Mouse (Mus musculus) midbrain, embryonic 12.5 days (tissue): ENCODE data around the gene Lhx3. TPM values are rescaled to one million over a fixed set of nuclear protein-coding genes. Genes with fewer than 3 reads are reported as not detected.

Experiments used
- ATAC-seq: fragments of 200-750 bp; cut with Nextera tagmentation; 2 replicates; pipeline ENCODE4 v1.8.0; 2017; ENCODE audit warnings: low read depth, moderate TSS enrichment, moderate library complexity; ENCODE audit not compliant: low FRiP score
- H3K27ac ChIP-seq: fragments of 300-500 bp; sonication (generic); replicated peaks from 2 replicates; pipeline ENCODE4 v1.5.1; 2016; ENCODE audit warnings: mild to moderate bottlenecking
- H3K27me3 ChIP-seq: fragments of 300-500 bp; sonication (generic); 2 replicates; pipeline ENCODE4 v1.6.1; 2016; ENCODE audit warnings: mild to moderate bottlenecking
- H3K36me3 ChIP-seq: fragments of 300-500 bp; sonication (generic); 2 replicates; pipeline ENCODE4 v1.6.1; 2016
- H3K4me1 ChIP-seq: fragments of 300-500 bp; sonication (generic); 2 replicates; pipeline ENCODE4 v1.6.1; 2016
- H3K4me2 ChIP-seq: fragments of 300-500 bp; sonication (generic); replicated peaks from 2 replicates; pipeline ENCODE4 v1.6.1; 2016; ENCODE audit warnings: mild to moderate bottlenecking, moderate library complexity
- H3K4me3 ChIP-seq: fragments of 300-500 bp; sonication (generic); 2 replicates; pipeline ENCODE4 v1.5.1; 2016; ENCODE audit warnings: mild to moderate bottlenecking
- H3K9ac ChIP-seq: fragments of 300-500 bp; sonication (generic); replicated peaks from 2 replicates; pipeline ENCODE4 v1.6.1; 2016; ENCODE audit warnings: mild to moderate bottlenecking, moderate library complexity
- H3K9me3 ChIP-seq: fragments of 300-500 bp; sonication (generic); 2 replicates; pipeline ENCODE4 v1.6.1; 2016; ENCODE audit warnings: mild to moderate bottlenecking
- WGBS: fragments of 180-500 bp; shearing (Covaris S2); methylation state at CpG from one replicate; pipeline ENCODE4 v1.1.7; 2016; 5-methylcytosine and 5-hydroxymethylcytosine counted together
- polyA plus RNA-seq: library from polyadenylated mRNA; unstranded; fragments of >200 nt; fragmentation: Nextera tagmentation; extraction: Ambion mirVana; gene quantifications from 2 replicates; pipeline ENCODE4 v1.2.1, GENCODE M21; 2016

Lhx3 gene
- polyA plus RNA-seq, 1 experiment from 2014 or later, result 0.10 TPM

DNA sequence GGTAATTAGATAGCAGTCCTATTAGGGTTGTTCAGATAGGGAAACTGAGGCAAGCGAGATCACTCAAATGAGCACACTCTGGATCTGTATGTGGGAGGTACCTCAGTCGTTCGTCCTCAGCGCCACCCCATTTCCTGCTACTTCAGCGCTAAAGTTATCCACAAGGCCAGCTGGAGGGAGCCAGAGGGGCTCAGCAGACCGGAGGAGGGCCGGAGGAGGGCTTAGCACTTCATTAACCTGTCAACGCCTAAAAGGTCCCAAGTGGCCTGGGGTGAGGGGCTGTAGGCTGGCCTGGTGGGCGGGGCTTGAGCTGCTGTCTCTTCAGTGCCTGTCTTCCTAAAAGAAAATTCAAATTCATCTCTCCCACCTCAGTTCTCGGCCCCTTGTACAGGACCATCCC lies 9.6 kb downstream of the Lhx3 start:
- Histone ChIP-seq H3K9me3 (no peaks in the 10 kb centered on the region), H3K9ac (no peak overlapping the region), H3K4me3 (no peak overlapping the region), H3K27ac (no peak overlapping the region), H3K4me1 (peaks cover 37% of the 10 kb centered on the region), H3K4me2 (no peak overlapping the region), H3K27me3 (peaks cover 100% of the 10 kb centered on the region), H3K36me3 (no peaks in the 10 kb centered on the region)
- WGBS, result 3% methylated on average over 10 of the region's 10 CpGs
- no peak for ATAC-seq

DNA sequence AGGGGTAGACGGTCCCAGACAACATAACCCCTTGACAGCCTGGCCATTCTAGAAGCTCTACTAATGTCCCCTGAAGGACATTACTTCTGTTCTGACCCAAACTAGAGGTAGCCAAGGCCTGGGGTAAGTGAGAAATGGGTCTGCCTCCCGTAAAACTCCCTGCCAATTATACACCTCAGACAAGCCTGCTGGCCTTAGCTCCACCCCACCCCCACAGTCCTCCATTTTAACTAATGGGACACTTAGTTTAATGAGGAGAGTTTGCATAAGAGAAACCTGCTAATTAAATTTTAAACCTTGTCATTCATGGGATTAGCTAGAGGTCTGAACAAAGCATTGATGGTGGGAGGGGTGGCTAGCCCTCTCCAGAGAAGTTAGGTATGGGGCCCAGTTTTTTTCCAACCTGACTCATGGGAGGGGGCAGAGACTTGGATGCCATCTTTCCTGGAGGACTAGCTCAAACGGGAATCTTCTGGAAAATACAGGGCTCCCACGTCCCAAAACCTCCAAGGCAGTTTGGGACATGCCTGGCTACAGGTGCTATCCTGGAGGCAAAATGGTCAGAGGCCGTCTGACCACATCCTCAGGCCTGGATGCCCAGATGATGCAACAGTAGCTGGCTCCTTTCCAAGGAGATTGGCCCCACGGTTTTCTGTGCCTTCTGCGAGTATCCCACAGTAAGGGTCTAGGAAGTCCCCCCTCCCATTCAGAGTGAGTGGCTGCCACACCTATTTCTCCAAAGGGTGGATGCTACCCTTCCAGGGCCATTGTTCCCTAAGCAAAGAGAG lies 13.3 kb downstream of the Lhx3 start:
- Histone ChIP-seq H3K4me3 (no peak overlapping the region), H3K27ac (no peak overlapping the region), H3K9me3 (no peaks in the 10 kb centered on the region), H3K27me3 (peaks cover 82% of the 10 kb centered on the region), H3K9ac (no peak overlapping the region), H3K4me1 (peaks cover 27% of the 10 kb centered on the region), H3K4me2 (no peak overlapping the region), H3K36me3 (no peaks in the 10 kb centered on the region)
- WGBS, result 31% methylated on average over 7 of the region's 7 CpGs
- no peak for ATAC-seq

DNA sequence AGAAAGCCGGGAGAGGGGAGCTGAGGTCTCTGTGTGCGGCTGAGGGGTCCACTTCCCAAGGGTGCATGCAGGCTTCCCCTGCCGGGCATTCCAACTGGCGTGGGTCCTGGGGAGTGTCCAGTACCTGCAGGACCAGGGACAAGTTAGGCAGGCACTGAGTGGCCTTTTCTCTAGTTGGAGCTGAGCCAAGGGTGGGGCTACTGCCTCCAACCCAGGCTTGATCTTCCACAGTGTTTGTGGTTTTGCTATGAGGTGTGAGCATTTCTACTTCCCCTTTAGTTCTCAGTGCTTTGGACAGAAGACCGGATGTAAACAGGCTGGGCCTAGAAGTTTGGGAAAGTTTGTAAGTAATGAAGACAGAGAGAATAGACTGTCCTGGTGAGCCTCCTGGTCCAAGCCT lies 19.6 kb downstream of the Lhx3 start:
- no peaks in the 10 kb centered on the region for H3K36me3 ChIP-seq
- no peak overlapping the region for H3K27ac ChIP-seq
- ATAC-seq, result no peak
- H3K27me3 ChIP-seq, result peaks cover 38% of the 10 kb centered on the region
- no peak overlapping the region for H3K4me2 ChIP-seq
- no peak overlapping the region for H3K9ac ChIP-seq
- no peaks in the 10 kb centered on the region for H3K4me1 ChIP-seq
- H3K4me3 ChIP-seq, result no peak overlapping the region
- no peaks in the 10 kb centered on the region for H3K9me3 ChIP-seq
- WGBS, result 84% methylated on average over 5 of the region's 5 CpGs

DNA sequence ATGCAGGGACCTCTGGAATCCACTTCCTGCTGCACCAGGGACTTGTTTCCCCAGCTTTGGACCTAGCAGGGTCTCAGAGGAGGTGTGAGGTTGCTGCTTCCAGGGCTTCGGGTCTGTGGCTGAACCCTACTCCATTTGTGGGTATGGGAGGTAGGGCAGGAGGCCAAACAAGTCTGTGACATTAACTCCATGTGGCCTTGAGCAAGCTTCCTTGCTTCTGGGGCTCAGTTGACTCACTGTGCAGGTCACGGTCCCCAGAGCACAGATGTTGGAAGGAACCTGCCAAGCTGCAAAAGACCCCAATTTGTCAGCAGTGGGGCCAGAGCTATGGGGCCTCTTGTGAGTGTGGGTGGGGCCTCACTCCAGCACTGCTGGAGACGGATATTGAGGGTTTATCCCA lies 23.7 kb downstream of the Lhx3 start:
- peaks cover 21% of the 10 kb centered on the region for H3K27me3 ChIP-seq
- no peak overlapping the region for H3K4me2 ChIP-seq
- ATAC-seq, result no peak
- H3K4me1 ChIP-seq, result no peaks in the 10 kb centered on the region
- H3K27ac ChIP-seq, result no peak overlapping the region
- no peak overlapping the region for H3K9ac ChIP-seq
- no peaks in the 10 kb centered on the region for H3K9me3 ChIP-seq
- 57% methylated on average over 3 of the region's 3 CpGs for WGBS
- H3K36me3 ChIP-seq, result no peaks in the 10 kb centered on the region
- H3K4me3 ChIP-seq, result no peak overlapping the region

DNA sequence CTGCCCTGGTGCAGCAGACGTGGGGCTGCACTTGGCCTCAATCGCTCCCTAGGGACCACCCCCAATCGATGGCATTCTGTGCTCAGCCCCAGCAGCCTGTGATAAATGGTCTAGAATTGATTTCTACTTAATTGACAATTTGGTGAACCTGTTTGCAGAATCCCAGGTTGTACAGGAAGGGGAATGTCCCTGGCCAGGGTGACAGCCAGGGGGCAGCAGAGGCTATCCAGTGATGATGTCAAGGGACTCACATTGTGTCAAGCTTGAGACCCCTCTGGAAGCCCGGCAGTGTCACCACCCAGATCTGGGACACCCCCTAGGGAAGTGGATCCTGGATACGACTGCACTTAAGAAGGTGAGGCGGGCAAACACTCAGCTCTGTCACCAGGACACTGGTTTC lies 25.4 kb downstream of the Lhx3 start:
- Histone ChIP-seq H3K9me3 (no peaks in the 10 kb centered on the region), H3K27ac (no peak overlapping the region), H3K4me2 (no peak overlapping the region), H3K36me3 (no peaks in the 10 kb centered on the region), H3K4me3 (no peak overlapping the region), H3K27me3 (peaks cover 17% of the 10 kb centered on the region), H3K9ac (no peak overlapping the region), H3K4me1 (no peaks in the 10 kb centered on the region)
- no peak; the same call in 1 of the 2 replicates for ATAC-seq
- WGBS, result 18% methylated on average over 6 of the region's 6 CpGs

DNA sequence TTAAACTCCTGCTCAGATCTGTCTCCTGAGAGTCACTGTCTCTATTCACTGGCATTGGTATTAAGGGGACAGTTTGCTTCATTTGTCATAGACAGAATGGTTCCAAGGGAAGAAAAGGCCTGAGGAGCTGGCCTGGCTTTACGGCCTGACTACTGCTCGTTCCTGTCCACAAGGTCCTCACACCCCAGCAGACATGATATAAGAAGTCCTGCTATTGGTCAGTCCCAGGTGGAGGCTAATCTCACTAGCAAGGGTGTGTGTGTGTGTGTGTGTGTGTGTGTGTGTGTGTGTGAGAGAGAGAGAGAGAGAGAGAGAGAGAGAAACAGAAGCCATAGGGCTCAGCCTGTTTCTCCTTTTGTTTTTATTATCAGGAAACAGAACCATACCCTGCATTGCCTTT lies 30.9 kb downstream of the Lhx3 start:
- WGBS, result 57% methylated on average over 2 of the region's 2 CpGs
- Histone ChIP-seq H3K9ac (no peak overlapping the region), H3K36me3 (no peaks in the 10 kb centered on the region), H3K4me3 (no peak overlapping the region), H3K4me1 (no peaks in the 10 kb centered on the region; the same call in 1 of the 2 replicates), H3K9me3 (no peaks in the 10 kb centered on the region), H3K4me2 (no peak overlapping the region), H3K27ac (no peak overlapping the region), H3K27me3 (no peaks in the 10 kb centered on the region)
- ATAC-seq, result no peak

DNA sequence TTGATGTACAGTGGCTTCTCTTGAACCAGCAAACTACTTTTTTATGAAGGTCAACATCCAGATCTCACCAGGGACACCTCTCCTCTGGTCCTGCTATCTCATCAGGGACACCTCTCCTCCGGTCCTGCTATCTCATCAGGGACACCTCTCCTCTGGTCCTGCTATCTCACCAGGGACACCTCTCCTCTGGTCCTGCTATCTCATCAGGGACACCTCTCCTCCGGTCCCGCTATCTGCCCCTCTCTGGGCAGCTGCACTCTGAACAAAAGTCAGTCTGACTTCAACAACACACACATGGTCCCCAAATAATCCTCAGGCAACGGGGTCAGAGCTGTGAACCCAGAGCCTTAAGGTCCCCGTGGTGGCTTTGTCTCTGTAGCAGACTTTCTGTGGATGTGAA lies 31.4 kb downstream of the Lhx3 start:
- no peak overlapping the region for H3K27ac ChIP-seq
- WGBS, result 56% methylated on average over 5 of the region's 5 CpGs
- no peak overlapping the region for H3K9ac ChIP-seq
- no peak overlapping the region for H3K4me2 ChIP-seq
- H3K36me3 ChIP-seq, result no peaks in the 10 kb centered on the region
- H3K4me3 ChIP-seq, result no peak overlapping the region
- no peak for ATAC-seq
- H3K4me1 ChIP-seq, result no peaks in the 10 kb centered on the region; the same call in 1 of the 2 replicates
- no peaks in the 10 kb centered on the region; the same call in 1 of the 2 replicates for H3K27me3 ChIP-seq
- no peaks in the 10 kb centered on the region for H3K9me3 ChIP-seq

DNA sequence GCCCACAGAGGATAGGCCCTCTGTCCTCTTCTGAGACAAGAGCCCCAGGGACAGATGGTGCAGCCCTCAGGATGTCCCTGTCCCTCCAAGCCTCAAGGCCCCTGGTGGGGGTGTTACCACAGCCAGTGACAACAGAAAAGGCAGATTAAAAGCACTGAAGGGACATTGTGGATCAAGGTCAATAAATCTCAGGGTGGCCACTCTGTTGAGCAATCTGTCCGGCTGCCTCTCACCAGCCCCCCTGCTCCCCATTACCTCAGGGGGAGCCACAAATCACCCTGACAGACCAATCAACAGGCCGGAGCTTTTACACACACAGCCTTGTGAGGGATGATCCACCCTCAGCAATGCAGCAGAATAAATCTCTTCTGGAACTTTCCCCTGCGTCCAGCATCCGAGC lies 32.9 kb downstream of the Lhx3 start:
- Histone ChIP-seq H3K27ac (no peak overlapping the region), H3K27me3 (peaks cover 7% of the 10 kb centered on the region; the same call in 1 of the 2 replicates), H3K36me3 (no peaks in the 10 kb centered on the region), H3K4me3 (no peak overlapping the region), H3K4me1 (peaks cover 8% of the 10 kb centered on the region; the same call in 1 of the 2 replicates), H3K9me3 (no peaks in the 10 kb centered on the region), H3K4me2 (no peak overlapping the region), H3K9ac (no peak overlapping the region)
- no peak for ATAC-seq
- WGBS, result 47% methylated on average over 4 of the region's 4 CpGs

DNA sequence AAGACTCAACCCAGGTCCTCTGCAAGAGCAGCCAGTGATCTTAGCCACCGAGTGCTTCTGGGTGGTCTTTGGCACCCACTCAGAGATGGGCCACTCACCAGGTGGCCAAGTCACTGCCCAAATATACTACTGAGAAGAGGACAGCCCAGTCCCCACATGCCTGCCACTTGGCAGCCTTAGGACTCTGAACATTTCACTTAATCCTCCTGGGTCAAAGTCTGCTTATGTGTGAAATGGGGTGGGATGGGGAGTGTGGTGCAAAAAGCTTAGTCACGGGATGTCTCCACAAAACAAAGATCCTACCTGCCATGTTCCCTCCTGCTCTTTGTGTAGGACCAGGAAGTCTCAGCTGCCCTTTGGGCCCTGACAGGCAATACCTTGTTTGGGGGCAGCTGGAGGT lies 35.9 kb downstream of the Lhx3 start:
- no peak overlapping the region for H3K9ac ChIP-seq
- no peak overlapping the region for H3K4me2 ChIP-seq
- no peaks in the 10 kb centered on the region for H3K36me3 ChIP-seq
- H3K27me3 ChIP-seq, result peaks cover 9% of the 10 kb centered on the region; the same call in 1 of the 2 replicates
- WGBS, result 89% methylated on average over 2 of the region's 2 CpGs
- peaks cover 24% of the 10 kb centered on the region for H3K4me1 ChIP-seq
- H3K9me3 ChIP-seq, result no peaks in the 10 kb centered on the region
- H3K27ac ChIP-seq, result no peak overlapping the region
- ATAC-seq, result no peak
- no peak overlapping the region for H3K4me3 ChIP-seq

DNA sequence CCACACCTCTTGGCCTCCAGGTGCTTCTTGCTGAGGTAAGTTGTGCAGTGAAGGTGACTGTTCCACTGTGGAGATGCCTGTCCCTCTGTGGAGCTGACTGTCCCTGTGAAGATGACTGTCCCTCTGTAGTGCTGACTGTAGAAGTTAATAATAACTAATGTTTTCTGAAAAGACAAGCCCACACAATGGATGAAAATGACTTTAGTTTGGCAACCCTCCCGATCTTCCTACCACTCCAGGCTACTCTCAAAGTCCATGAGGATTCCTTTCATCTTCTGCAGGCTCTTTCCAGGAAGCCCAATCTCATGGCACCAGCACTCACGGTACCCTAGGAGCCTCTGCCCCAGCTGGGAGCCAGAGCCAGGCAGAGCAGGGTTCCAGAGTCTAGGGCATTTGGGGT lies 37.7 kb downstream of the Lhx3 start:
- Histone ChIP-seq H3K27me3 (peaks cover 9% of the 10 kb centered on the region; the same call in 1 of the 2 replicates), H3K4me1 (peaks cover 24% of the 10 kb centered on the region), H3K9ac (no peak overlapping the region), H3K27ac (no peak overlapping the region), H3K4me3 (no peak overlapping the region), H3K36me3 (no peaks in the 10 kb centered on the region), H3K9me3 (no peaks in the 10 kb centered on the region), H3K4me2 (no peak overlapping the region)
- no peak for ATAC-seq
- WGBS, result 66% methylated on average over 2 of the region's 2 CpGs

DNA sequence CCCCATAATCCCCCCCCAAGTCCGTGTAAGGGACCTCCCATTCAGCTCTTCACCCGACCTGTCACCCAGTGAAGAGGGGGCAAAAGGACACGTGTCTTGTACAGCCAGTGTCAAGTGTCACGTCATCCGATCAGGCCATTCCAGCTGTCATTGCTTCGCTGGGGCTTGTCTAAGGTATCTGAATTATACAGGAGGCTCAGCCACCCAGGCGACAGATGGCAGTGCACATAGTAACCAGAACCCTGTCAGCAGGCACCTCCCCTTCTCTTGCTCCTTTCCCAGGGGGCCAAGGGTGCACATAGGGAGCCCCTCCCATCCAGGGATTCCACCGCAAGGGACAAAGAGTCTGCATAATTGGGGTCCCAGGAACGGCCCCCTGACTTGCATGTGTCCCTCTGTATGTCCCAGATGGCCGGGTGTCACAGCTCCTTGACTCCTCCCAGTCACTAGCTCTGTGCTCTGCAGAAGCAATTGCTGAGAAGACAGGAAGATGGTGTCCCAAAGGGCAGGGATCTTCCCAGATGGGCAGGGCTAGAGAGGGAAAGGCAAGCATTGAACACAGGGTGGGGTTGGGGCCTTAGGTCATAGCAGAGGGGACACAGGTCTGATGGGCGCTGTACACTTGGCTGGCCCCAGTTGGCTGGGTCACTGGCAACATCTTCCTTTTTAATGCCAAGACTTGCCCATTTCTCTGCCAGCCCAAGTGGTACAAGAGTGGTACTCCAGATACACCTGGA lies 39.1 kb downstream of the Lhx3 start:
- H3K4me2 ChIP-seq, result no peak overlapping the region
- ATAC-seq, result no peak; the same call in 1 of the 2 replicates
- H3K36me3 ChIP-seq, result no peaks in the 10 kb centered on the region
- no peak overlapping the region for H3K27ac ChIP-seq
- H3K9me3 ChIP-seq, result no peaks in the 10 kb centered on the region
- 30% methylated on average over 11 of the region's 11 CpGs for WGBS
- no peak overlapping the region for H3K9ac ChIP-seq
- H3K4me3 ChIP-seq, result no peak overlapping the region
- peaks cover 9% of the 10 kb centered on the region; the same call in 1 of the 2 replicates for H3K27me3 ChIP-seq
- peaks cover 24% of the 10 kb centered on the region for H3K4me1 ChIP-seq

DNA sequence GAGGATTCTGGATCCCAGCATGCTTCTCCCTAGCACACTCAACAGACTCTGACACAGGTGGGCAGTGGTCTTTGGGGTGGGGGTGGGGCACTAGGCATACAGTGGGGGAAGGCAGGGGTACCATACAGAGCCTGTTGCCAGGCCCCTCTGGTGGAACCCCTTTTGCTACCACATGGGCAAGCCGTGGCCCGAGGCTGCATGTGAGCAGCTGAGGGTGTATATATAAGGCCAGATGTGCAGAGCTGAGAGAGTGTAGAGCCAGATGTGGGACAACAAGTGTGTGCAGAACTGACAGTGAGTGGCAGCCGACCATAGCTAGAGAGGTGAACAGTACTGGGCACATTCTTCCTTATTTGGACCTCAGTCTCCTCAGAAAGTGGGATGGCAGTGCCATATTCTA lies 41.2 kb downstream of the Lhx3 start:
- Histone ChIP-seq H3K9ac (no peak overlapping the region), H3K27me3 (peaks cover 9% of the 10 kb centered on the region; the same call in 1 of the 2 replicates), H3K4me3 (no peak overlapping the region), H3K27ac (no peak overlapping the region), H3K36me3 (no peaks in the 10 kb centered on the region), H3K9me3 (no peaks in the 10 kb centered on the region), H3K4me1 (peaks cover 24% of the 10 kb centered on the region), H3K4me2 (no peak overlapping the region)
- 93% methylated on average over 3 of the region's 3 CpGs for WGBS
- no peak for ATAC-seq
